Mouse (Mus musculus): ENCODE results near the gene Clic3. TPM values are rescaled to one million over a fixed set of nuclear protein-coding genes. Genes with fewer than 3 reads are reported as not detected.
"Not testable (repeated sequence)": the region's sequence is repeated elsewhere in the genome, so short reads cannot be mapped to it uniquely, and the experiment has no call there.

Gene Clic3
- polyA plus RNA-seq (2015; fragmentation: Nextera tagmentation; extraction: Ambion mirVana), result 8.0 and 17.9 TPM in 2 replicates

DNA sequence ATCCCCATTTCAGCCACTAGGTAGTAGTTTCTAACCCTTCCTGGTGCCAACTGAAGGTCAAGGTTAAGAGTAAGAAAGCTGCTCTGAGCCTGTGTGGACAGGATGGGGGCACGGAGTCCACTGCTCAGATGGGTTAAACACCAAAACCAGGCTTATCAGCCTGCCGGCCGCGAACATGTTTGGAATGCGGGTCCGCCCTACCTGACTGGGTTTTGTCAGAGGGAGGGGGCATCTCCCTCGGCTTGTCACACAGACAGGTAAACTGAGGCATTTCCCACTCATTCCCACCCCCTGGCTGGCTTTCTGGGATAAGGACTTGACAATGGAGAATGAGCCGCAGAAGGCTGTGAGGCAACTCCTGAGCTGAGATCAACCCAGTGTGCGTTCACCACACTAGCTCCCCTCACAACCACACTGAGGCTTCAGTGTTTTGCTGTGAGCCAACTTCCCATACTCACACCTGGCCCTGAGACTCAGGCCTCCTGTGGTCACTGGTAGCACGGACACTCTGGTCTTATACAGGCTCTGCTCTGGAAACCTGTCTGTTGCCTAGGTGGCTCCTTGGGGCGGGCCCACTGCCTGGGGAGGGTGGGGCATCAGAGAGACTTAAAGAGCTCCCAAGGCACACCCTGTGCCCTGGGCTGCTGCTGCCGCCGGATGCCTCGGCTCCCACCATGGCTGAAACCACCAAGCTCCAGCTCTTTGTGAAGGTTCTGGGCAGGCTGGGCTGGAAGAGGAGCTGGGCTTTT lies at the start of gene Clic3:
Gene Clic3, plus strand, starts transcription at position 634 of the 749 bp plus-strand sequence.
- Histone ChIP-seq H3K9me3 (replicated peaks; ENCODE audit: control insufficient read depth, low read length) (no peaks in the 10 kb centered on the region), H3K27me3 (ENCODE audit: control insufficient read depth, insufficient read depth, low read length) (no peaks in the 10 kb centered on the region), H3K36me3 (ENCODE audit: control insufficient read depth, insufficient read depth) (no peaks in the 10 kb centered on the region; the same call in 1 of the 2 replicates), H3K4me2 (ENCODE audit: low read depth, low read length) (no peak within 1 kb of the TSS), H3K4me1 (ENCODE audit: control insufficient read depth, insufficient read depth, low read length) (peaks cover 22% of the 10 kb centered on the region), H3K9ac (ENCODE audit: low read length) (no peak within 1 kb of the TSS), H3K27ac (ENCODE audit: low read length) (no peak within 1 kb of the TSS), H3K4me3 (ENCODE audit: low read length) (no peak within 1 kb of the TSS)
- WGBS, result 43% methylated on average over 14 of the region's 14 CpGs
- no peak for ATAC-seq (replicated peaks; ENCODE audit: extremely low read depth, insufficient read depth, low FRiP score)

DNA sequence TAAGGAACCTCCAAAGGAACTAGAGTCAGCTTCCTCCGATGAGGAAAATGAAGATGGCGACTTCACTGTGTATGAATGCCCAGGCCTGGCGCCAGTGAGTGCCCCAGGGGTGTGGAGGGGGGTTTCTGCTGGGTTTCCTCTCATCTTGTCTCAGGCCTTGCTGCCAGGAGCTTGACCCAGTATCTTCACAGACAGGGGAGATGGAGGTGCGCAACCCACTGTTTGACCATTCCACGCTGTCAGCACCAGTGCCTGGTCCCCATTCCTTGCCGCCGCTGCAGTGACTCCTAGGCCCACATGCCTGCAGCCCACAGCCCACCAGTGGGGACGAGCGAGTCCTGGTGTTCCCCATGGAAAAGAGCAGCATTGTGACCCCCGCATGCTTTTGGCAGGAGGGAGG lies 47.7 kb upstream of the Clic3 start:
- Histone ChIP-seq H3K4me2 (ENCODE audit: low read depth, low read length) (no peak overlapping the region), H3K4me1 (ENCODE audit: control insufficient read depth, insufficient read depth, low read length) (no peaks in the 10 kb centered on the region), H3K9me3 (replicated peaks; ENCODE audit: control insufficient read depth, low read length) (no peaks in the 10 kb centered on the region), H3K27ac (ENCODE audit: low read length) (no peak overlapping the region), H3K4me3 (ENCODE audit: low read length) (no peak overlapping the region), H3K9ac (ENCODE audit: low read length) (no peak overlapping the region), H3K27me3 (ENCODE audit: control insufficient read depth, insufficient read depth, low read length) (peaks cover 15% of the 10 kb centered on the region), H3K36me3 (ENCODE audit: control insufficient read depth, insufficient read depth) (no peaks in the 10 kb centered on the region)
- no peak for ATAC-seq (replicated peaks; ENCODE audit: extremely low read depth, insufficient read depth, low FRiP score)
- 77% methylated on average over 10 of the region's 10 CpGs for WGBS

DNA sequence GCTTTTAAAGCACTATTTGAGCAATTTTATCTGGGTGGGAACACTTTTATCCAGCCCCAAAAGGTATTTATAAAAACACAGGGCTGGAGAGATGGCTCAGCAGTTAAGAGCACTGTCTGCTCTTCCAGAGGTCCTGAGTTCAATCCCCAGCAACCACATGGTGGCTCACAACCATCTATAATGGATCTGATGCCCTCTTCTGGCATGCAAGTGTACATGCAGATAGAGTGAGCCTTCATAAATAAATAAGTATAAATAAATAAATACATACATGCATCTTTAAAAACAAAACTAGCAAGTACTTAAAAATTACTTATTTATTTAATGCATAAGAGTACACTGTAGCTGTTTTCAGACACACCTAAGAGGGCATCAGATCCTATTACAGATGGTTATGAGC lies 43.2 kb upstream of the Clic3 start:
- H3K4me2 ChIP-seq (ENCODE audit: low read depth, low read length); H3K27ac ChIP-seq (ENCODE audit: low read length); H3K27me3 ChIP-seq (ENCODE audit: control insufficient read depth, insufficient read depth, low read length); H3K4me1 ChIP-seq (ENCODE audit: control insufficient read depth, insufficient read depth, low read length); ATAC-seq (replicated peaks; ENCODE audit: extremely low read depth, insufficient read depth, low FRiP score); H3K36me3 ChIP-seq (ENCODE audit: control insufficient read depth, insufficient read depth); H3K4me3 ChIP-seq (ENCODE audit: low read length); H3K9me3 ChIP-seq (replicated peaks; ENCODE audit: control insufficient read depth, low read length); H3K9ac ChIP-seq (ENCODE audit: low read length): not testable (repeated sequence)

DNA sequence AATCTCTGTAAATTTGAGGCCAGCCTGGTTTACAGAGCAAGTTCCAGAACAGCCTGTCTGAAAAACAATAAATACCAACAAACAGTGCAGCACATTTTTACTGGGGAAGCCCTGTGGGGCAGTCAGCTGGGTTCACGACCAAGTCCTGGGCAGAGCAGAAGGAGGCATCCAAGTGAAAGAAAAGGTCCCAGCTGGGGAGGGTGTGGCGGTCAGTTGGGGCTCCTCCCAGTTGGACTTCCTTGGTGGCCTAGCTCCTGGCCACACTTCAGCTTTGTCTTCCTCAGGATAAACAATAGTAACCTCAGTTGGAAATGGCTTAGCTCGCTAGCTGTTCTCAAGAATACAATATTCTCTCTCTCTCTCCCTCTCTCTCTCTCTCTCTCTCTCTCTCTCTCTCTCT lies 39.2 kb upstream of the Clic3 start:
- no peak overlapping the region for H3K4me2 ChIP-seq (ENCODE audit: low read depth, low read length)
- no peaks in the 10 kb centered on the region for H3K36me3 ChIP-seq (ENCODE audit: control insufficient read depth, insufficient read depth)
- H3K9me3 ChIP-seq (replicated peaks; ENCODE audit: control insufficient read depth, low read length), result no peaks in the 10 kb centered on the region
- no peak overlapping the region for H3K27ac ChIP-seq (ENCODE audit: low read length)
- H3K4me1 ChIP-seq (ENCODE audit: control insufficient read depth, insufficient read depth, low read length), result peaks cover under 1% of the 10 kb centered on the region
- H3K27me3 ChIP-seq (ENCODE audit: control insufficient read depth, insufficient read depth, low read length), result no peaks in the 10 kb centered on the region
- H3K9ac ChIP-seq (ENCODE audit: low read length), result no peak overlapping the region
- 35% methylated on average over 3 of the region's 3 CpGs for WGBS
- ATAC-seq (replicated peaks; ENCODE audit: extremely low read depth, insufficient read depth, low FRiP score), result no peak
- no peak overlapping the region for H3K4me3 ChIP-seq (ENCODE audit: low read length)

DNA sequence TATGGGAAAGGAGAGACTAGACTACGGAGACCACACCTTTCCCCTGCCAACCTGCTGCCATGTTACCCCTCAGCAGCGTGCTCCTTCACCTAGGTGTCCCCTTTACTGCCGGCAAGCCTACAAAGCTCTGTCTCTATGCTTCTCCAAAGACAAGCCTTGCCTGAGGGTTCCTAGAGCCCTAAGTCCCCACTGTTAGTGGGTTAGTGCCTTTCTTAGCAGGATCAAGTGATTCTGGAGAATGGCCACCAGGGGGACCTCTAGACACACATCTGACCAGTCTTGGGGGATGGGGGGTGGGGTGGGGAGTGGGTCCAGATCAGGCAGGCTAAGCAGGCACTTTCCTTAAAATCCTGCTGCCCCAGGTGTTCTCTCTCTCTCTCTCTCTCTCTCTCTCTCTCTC lies 34.7 kb upstream of the Clic3 start:
- Histone ChIP-seq H3K27me3 (ENCODE audit: control insufficient read depth, insufficient read depth, low read length) (peaks cover 26% of the 10 kb centered on the region), H3K4me2 (ENCODE audit: low read depth, low read length) (no peak overlapping the region), H3K9ac (ENCODE audit: low read length) (no peak overlapping the region), H3K9me3 (replicated peaks; ENCODE audit: control insufficient read depth, low read length) (no peaks in the 10 kb centered on the region), H3K36me3 (ENCODE audit: control insufficient read depth, insufficient read depth) (no peaks in the 10 kb centered on the region), H3K4me3 (ENCODE audit: low read length) (no peak overlapping the region), H3K4me1 (ENCODE audit: control insufficient read depth, insufficient read depth, low read length) (peaks cover 3% of the 10 kb centered on the region), H3K27ac (ENCODE audit: low read length) (no peak overlapping the region)
- 8% methylated on average over 3 of the region's 3 CpGs for WGBS
- no peak for ATAC-seq (replicated peaks; ENCODE audit: extremely low read depth, insufficient read depth, low FRiP score)

DNA sequence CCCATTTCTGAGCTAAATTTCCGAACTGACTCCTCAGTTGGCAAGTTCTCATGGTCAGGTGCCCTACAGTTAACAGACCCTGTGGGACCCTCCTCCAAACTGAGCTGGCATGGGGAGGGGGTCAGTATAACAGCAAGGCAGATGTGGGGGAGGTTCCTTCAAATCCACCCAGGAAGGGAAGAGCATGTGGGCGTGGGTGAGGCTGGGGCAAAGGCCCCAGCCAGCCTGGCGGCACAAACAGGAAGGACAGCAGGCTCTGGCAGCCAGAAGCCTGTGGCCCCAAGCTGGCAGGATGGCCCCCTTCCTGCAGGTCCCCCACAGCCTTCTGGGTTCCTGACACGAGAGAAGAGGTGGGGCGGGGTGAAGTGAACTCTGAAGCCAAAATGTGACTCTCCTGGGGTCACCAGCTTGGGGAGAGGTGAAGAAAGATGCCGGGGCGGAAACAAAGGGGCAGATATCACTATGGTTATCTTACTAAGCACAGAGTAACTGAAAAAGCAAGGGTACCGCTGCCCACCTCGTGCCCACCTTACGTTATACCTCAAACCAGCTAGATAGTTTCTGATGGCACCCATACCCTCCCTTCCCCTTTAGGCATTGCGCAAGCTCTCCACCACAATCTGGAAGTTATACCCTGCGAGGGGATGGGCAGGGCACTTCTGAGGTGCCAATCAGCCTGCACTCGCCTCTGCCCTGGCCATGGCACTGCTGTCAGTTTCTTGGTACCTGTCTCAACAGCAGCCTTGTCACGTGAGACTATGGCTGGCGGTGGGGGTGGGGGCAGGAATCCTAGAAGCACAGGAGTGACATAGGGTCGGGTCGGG lies 33.8 kb upstream of the Clic3 start, which contains the start of gene Fut7:
Gene Fut7, plus strand, starts transcription at position 681 of the 824 bp plus-strand sequence.
- no peak within 1 kb of the TSS for H3K4me2 ChIP-seq (ENCODE audit: low read depth, low read length)
- H3K27me3 ChIP-seq (ENCODE audit: control insufficient read depth, insufficient read depth, low read length), result peaks cover 26% of the 10 kb centered on the region
- H3K9ac ChIP-seq (ENCODE audit: low read length), result no peak within 1 kb of the TSS
- WGBS, result 53% methylated on average over 17 of the region's 17 CpGs
- H3K36me3 ChIP-seq (ENCODE audit: control insufficient read depth, insufficient read depth), result no peaks in the 10 kb centered on the region
- no peaks in the 10 kb centered on the region for H3K9me3 ChIP-seq (replicated peaks; ENCODE audit: control insufficient read depth, low read length)
- H3K4me1 ChIP-seq (ENCODE audit: control insufficient read depth, insufficient read depth, low read length), result peaks cover 3% of the 10 kb centered on the region
- H3K4me3 ChIP-seq (ENCODE audit: low read length), result no peak within 1 kb of the TSS
- no peak for ATAC-seq (replicated peaks; ENCODE audit: extremely low read depth, insufficient read depth, low FRiP score)
- no peak within 1 kb of the TSS for H3K27ac ChIP-seq (ENCODE audit: low read length)

DNA sequence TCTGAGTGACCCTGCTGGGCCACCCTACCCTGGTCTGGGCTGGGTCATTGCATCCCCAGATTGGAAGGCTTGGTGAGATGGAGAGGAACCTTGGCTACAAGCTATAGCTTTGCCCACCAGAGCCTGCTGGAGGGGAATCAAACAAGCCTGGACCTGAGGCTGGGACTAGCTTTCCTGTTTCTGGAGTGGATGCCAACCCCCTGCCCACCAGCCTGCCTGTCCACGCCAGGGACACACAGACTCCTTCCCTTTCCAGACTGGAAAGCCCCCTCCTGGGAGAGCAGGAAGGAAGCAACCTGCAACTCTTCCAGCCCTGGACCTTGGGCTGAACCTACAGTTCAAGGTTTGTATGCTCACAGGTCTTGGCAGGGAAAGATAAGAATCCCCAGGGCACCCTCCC lies 33.0 kb upstream of the Clic3 start:
- H3K9me3 ChIP-seq (replicated peaks; ENCODE audit: control insufficient read depth, low read length), result no peaks in the 10 kb centered on the region
- H3K4me1 ChIP-seq (ENCODE audit: control insufficient read depth, insufficient read depth, low read length), result peaks cover 6% of the 10 kb centered on the region
- no peaks in the 10 kb centered on the region for H3K36me3 ChIP-seq (ENCODE audit: control insufficient read depth, insufficient read depth)
- H3K9ac ChIP-seq (ENCODE audit: low read length), result no peak overlapping the region
- peaks cover 26% of the 10 kb centered on the region for H3K27me3 ChIP-seq (ENCODE audit: control insufficient read depth, insufficient read depth, low read length)
- H3K27ac ChIP-seq (ENCODE audit: low read length), result no peak overlapping the region
- ATAC-seq (replicated peaks; ENCODE audit: extremely low read depth, insufficient read depth, low FRiP score), result no peak
- WGBS, result 33% methylated on average over 1 of the region's 1 CpGs
- H3K4me2 ChIP-seq (ENCODE audit: low read depth, low read length), result no peak overlapping the region
- no peak overlapping the region for H3K4me3 ChIP-seq (ENCODE audit: low read length)

DNA sequence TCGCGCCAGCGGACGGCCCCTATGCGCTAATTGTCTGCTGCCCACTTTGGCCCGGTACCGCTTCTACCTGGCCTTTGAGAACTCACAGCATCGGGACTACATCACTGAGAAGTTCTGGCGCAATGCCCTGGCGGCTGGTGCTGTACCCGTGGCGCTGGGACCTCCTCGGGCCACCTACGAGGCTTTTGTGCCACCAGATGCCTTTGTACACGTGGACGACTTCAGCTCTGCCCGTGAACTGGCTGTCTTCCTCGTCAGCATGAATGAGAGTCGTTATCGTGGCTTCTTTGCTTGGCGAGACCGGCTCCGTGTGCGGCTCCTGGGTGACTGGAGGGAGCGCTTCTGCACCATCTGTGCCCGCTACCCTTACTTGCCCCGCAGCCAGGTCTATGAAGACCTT lies 31.2 kb upstream of the Clic3 start:
- no peak overlapping the region for H3K9ac ChIP-seq (ENCODE audit: low read length)
- peaks cover 9% of the 10 kb centered on the region for H3K4me1 ChIP-seq (ENCODE audit: control insufficient read depth, insufficient read depth, low read length)
- H3K4me2 ChIP-seq (ENCODE audit: low read depth, low read length), result no peak overlapping the region
- H3K4me3 ChIP-seq (ENCODE audit: low read length), result no peak overlapping the region
- no peak overlapping the region for H3K27ac ChIP-seq (ENCODE audit: low read length)
- H3K9me3 ChIP-seq (replicated peaks; ENCODE audit: control insufficient read depth, low read length), result no peaks in the 10 kb centered on the region
- ATAC-seq (replicated peaks; ENCODE audit: extremely low read depth, insufficient read depth, low FRiP score), result no peak
- 38% methylated on average over 27 of the region's 27 CpGs for WGBS
- H3K27me3 ChIP-seq (ENCODE audit: control insufficient read depth, insufficient read depth, low read length), result peaks cover 28% of the 10 kb centered on the region
- H3K36me3 ChIP-seq (ENCODE audit: control insufficient read depth, insufficient read depth), result no peaks in the 10 kb centered on the region

DNA sequence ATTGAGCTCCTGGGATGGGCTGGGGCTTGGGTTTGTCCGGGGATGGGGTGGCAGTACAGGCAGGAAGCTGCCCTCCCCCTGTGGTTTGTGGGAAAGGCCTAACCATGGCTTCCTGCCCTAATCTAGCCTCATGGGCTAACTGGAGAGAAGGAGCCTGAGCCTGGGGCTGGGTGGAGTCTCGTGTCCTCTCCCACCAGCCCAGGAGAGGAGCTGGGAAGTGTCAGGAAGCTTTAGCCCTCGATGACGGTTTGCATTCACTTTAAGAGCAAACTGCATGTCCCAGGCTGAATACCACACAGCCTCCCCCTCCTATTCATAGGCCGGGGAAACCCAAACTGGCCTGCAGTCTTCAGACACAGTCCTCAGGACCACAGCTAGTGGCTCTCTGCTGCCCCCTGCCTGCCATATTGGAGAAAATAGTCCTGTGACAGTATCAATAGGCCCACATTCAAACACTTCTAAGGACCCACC lies 29.9 kb upstream of the Clic3 start:
- 26% methylated on average over 5 of the region's 5 CpGs for WGBS

More for the DNA sequence above, 29.9 kb upstream of the Clic3 start:
- H3K4me1 ChIP-seq (ENCODE audit: control insufficient read depth, insufficient read depth, low read length), result peaks cover 9% of the 10 kb centered on the region
- no peak overlapping the region for H3K27ac ChIP-seq (ENCODE audit: low read length)
- H3K9ac ChIP-seq (ENCODE audit: low read length), result no peak overlapping the region
- H3K4me2 ChIP-seq (ENCODE audit: low read depth, low read length), result no peak overlapping the region
- no peaks in the 10 kb centered on the region for H3K36me3 ChIP-seq (ENCODE audit: control insufficient read depth, insufficient read depth)
- no peak for ATAC-seq (replicated peaks; ENCODE audit: extremely low read depth, insufficient read depth, low FRiP score)
- H3K27me3 ChIP-seq (ENCODE audit: control insufficient read depth, insufficient read depth, low read length), result peaks cover 28% of the 10 kb centered on the region
- no peak overlapping the region for H3K4me3 ChIP-seq (ENCODE audit: low read length)
- no peaks in the 10 kb centered on the region for H3K9me3 ChIP-seq (replicated peaks; ENCODE audit: control insufficient read depth, low read length)

Data from heart, embryonic 16.5 days (tissue).